Mouse (Mus musculus): ENCODE data around the gene Adcy5.

The Adcy5 gene

GRCm38 (mm10) chr16:35319773-35320172 lies 165.1 kb downstream of the Adcy5 start:
- no peak for DNase-seq

GRCm38 (mm10) chr16:35330451-35330850 lies 175.8 kb downstream of the Adcy5 start:
- DNase-seq = no peak

Measured in kidney, adult 8-10 months (tissue).